Comparison of ENCODE assay signal across 16 mouse cellular contexts in genomic region chr14:103545734-103546133, GRCm38 (mm10). TPM values are rescaled to one million over a fixed set of nuclear protein-coding genes. Genes with fewer than 3 reads are reported as not detected.
DNase-seq lines count a peak whose midpoint lies in the region; ATAC-seq and TF ChIP-seq lines count a peak whose summit lies in the region.
"Had no signal": no experiment of that assay in that cellular context is flagged by ENCODE, and none has a peak within 500 bp of the region (broad histone marks: within the 10 kb centered on the region; RNA-seq: fewer than 3 reads in every experiment).

No protein-coding gene starts in this region.

- no peak overlapping the region for H3K27ac ChIP-seq in hindbrain, postnatal 0 days
- H3K27ac ChIP-seq in hindbrain, embryonic 10.5 days: no peak overlapping the region
- H3K27ac ChIP-seq: heart, embryonic 15.5 days; intestine, embryonic 15.5 days; midbrain, embryonic 12.5 days had no signal

- H3K4me2 ChIP-seq in hindbrain, postnatal 0 days (ENCODE audit: low read depth, low read length): peak overlapping the region; percentile 17
- H3K4me2 ChIP-seq: heart, embryonic 15.5 days; intestine, embryonic 15.5 days; midbrain, embryonic 12.5 days had no signal

- H3K4me1 ChIP-seq in hindbrain, postnatal 0 days (ENCODE audit: insufficient read depth, low read length): no peaks in the 10 kb centered on the region
- H3K4me1 ChIP-seq in hindbrain, embryonic 10.5 days (replicated peaks): peaks cover 27% of the 10 kb centered on the region
- H3K4me1 ChIP-seq: heart, embryonic 15.5 days; intestine, embryonic 15.5 days had no signal

- no peaks in the 10 kb centered on the region for H3K9me3 ChIP-seq in hindbrain, postnatal 0 days (ENCODE audit: low read length)
- no peaks in the 10 kb centered on the region for H3K9me3 ChIP-seq in hindbrain, embryonic 10.5 days
- H3K9me3 ChIP-seq: heart, embryonic 15.5 days; intestine, embryonic 15.5 days; midbrain, embryonic 12.5 days had no signal

- DNase-seq in adrenal gland, postnatal 36 days: peak; percentile 16 to 25
- no peak for DNase-seq in adrenal gland, postnatal 4 days (ENCODE audit: low spot score in 2 of 2)
- peak; percentile 51 for DNase-seq in hindbrain, postnatal 0 days (ENCODE audit: low spot score)
- DNase-seq in hindbrain, embryonic 10.5 days (ENCODE audit: low spot score): no peak
- DNase-seq in ovary, adult 18-20 months (ENCODE audit: low spot score): peak; percentile 12
- DNase-seq in ovary, postnatal 10 days (ENCODE audit: low spot score): no peak
- peak; percentile 27 to 43 for DNase-seq in cerebellum, postnatal 36 days
- DNase-seq in kidney, postnatal 25 days: no peak
- DNase-seq: kidney, postnatal 14 days; thymus, postnatal 36 days had no signal

- 26% methylated on average over 8 of the region's 8 CpGs for WGBS in hindbrain, postnatal 0 days
- WGBS in hindbrain, embryonic 10.5 days: 79% methylated on average over 8 of the region's 8 CpGs

- no peak overlapping the region for H3K4me3 ChIP-seq in hindbrain, postnatal 0 days (ENCODE audit: low read length)
- no peak overlapping the region for H3K4me3 ChIP-seq in hindbrain, embryonic 10.5 days
- H3K4me3 ChIP-seq: heart, embryonic 15.5 days; intestine, embryonic 15.5 days; midbrain, embryonic 12.5 days had no signal

- no peaks in the 10 kb centered on the region for H3K36me3 ChIP-seq in hindbrain, postnatal 0 days (ENCODE audit: insufficient read depth, low read length)
- H3K36me3 ChIP-seq in hindbrain, embryonic 10.5 days: no peaks in the 10 kb centered on the region
- H3K36me3 ChIP-seq: G1E; heart, embryonic 15.5 days; intestine, embryonic 15.5 days; midbrain, embryonic 12.5 days had no signal

- ATAC-seq in hindbrain, postnatal 0 days: peak; percentile 33; the same call in 1 of the 2 replicates
- ATAC-seq: activated CD4-positive, CD25-positive, alpha-beta regulatory T cell, adult 4 months; intestine, embryonic 15.5 days had no signal

- H3K9ac ChIP-seq in hindbrain, postnatal 0 days (replicated peaks; ENCODE audit: low read length): no peak overlapping the region
- H3K9ac ChIP-seq: heart, embryonic 15.5 days; intestine, embryonic 15.5 days; midbrain, embryonic 12.5 days had no signal

- TF ChIP-seq CTCF in hindbrain, postnatal 0 days (IDR thresholded peaks at IDR 0.05; ENCODE audit: low read depth): no peak

- H3K27me3 ChIP-seq in hindbrain, postnatal 0 days (ENCODE audit: insufficient read depth, low read length): no peaks in the 10 kb centered on the region
- no peaks in the 10 kb centered on the region for H3K27me3 ChIP-seq in hindbrain, embryonic 10.5 days (ENCODE audit: insufficient read depth, poor library complexity, severe bottlenecking)
- H3K27me3 ChIP-seq: heart, embryonic 15.5 days; intestine, embryonic 15.5 days; midbrain, embryonic 12.5 days had no signal

RNA-seq across cellular contexts. Expression of gene Scel, which starts 32.6 kb away (rescaled TPM):
- total RNA-seq in adrenal gland, postnatal 36 days (2021): under 1 TPM; 0.26 TPM
- total RNA-seq in adrenal gland, postnatal 4 days (2021): under 1 TPM; 0.17 to 0.50 TPM
- total RNA-seq in hindbrain, postnatal 0 days (2014; rRNA removed): 0.14 and 0.42 TPM in 2 replicates
- 0.35 and 0.44 TPM in 2 replicates for polyA plus RNA-seq in hindbrain, postnatal 0 days (2015; fragmentation: Nextera tagmentation; extraction: Ambion mirVana)
- polyA plus RNA-seq in hindbrain, embryonic 10.5 days (2016; fragmentation: Nextera tagmentation; extraction: Ambion mirVana): 0.16 and 0.24 TPM in 2 replicates
- total RNA-seq: common myeloid progenitor, adult 5-6 weeks; G1E had no signal
- polyA plus RNA-seq: activated CD4-positive, CD25-positive, alpha-beta regulatory T cell, adult 4 months; G1E had no signal

Comparison
In these comparisons a context has a peak if more than half of its experiments do, and no peak if none do; other contexts are left out.
1. DNase-seq: peak in adrenal gland, postnatal 36 days (2 of 2), hindbrain, postnatal 0 days (single experiment), ovary, adult 18-20 months (single experiment) and cerebellum, postnatal 36 days (2 of 2); none in adrenal gland, postnatal 4 days (0 of 2), hindbrain, embryonic 10.5 days (single experiment), ovary, postnatal 10 days (single experiment) and kidney, postnatal 25 days (0 of 2).